Comparison of ENCODE assay signal across 16 mouse cellular contexts in the genomic region with DNA sequence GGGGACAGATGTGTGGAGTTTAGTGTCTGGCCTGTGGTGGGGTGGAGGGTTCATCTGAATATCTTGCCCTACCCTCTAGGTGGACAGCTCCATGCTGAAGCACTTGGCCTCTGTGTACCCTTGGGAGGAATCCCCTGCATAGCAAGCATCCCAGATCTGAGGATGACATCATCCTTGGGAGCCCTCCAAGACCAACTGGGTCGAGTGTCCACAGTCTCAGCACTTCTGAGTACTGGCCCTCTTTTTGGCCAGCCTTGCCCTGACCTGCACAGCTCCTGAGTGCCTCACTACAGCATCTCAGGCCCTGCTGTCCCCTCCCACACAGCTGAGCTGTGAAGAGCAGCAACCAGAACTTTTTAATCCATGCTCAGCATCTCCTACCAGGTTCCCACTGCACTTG.
A peak's percentile ranks its signal among the peaks of the same experiment; 100 is the strongest.
DNase-seq lines count a peak whose midpoint lies in the region; ATAC-seq and TF ChIP-seq lines count a peak whose summit lies in the region.
"Had no signal": no experiment of that assay in that cellular context is flagged by ENCODE, and none has a peak within 500 bp of the region (broad histone marks: within the 10 kb centered on the region; RNA-seq: fewer than 3 reads in every experiment).

No protein-coding gene starts in this region.

- H3K36me3 ChIP-seq in forebrain, embryonic 15.5 days, result no peaks in the 10 kb centered on the region
- no peaks in the 10 kb centered on the region for H3K36me3 ChIP-seq in forebrain, embryonic 14.5 days (ENCODE audit: control insufficient read depth, insufficient read depth, low read length)
- H3K36me3 ChIP-seq in hindbrain, postnatal 0 days (ENCODE audit: insufficient read depth, low read length), result no peaks in the 10 kb centered on the region
- H3K36me3 ChIP-seq in hindbrain, embryonic 13.5 days, result no peaks in the 10 kb centered on the region; the same call in 1 of the 2 replicates
- H3K36me3 ChIP-seq in midbrain, embryonic 13.5 days, result no peaks in the 10 kb centered on the region
- H3K36me3 ChIP-seq in midbrain, postnatal 0 days (ENCODE audit: insufficient read depth, low read length), result no peaks in the 10 kb centered on the region
- no peaks in the 10 kb centered on the region for H3K36me3 ChIP-seq in limb, embryonic 10.5 days
- H3K36me3 ChIP-seq: embryonic facial prominence, embryonic 12.5 days; G1E; hindbrain, embryonic 12.5 days; stomach, embryonic 15.5 days had no signal

- H3K27ac ChIP-seq in forebrain, embryonic 15.5 days (replicated peaks), result no peak overlapping the region
- no peak overlapping the region for H3K27ac ChIP-seq in forebrain, embryonic 14.5 days (ENCODE audit: low read depth, low read length)
- no peak overlapping the region for H3K27ac ChIP-seq in hindbrain, postnatal 0 days
- H3K27ac ChIP-seq in hindbrain, embryonic 13.5 days, result no peak overlapping the region
- no peak overlapping the region for H3K27ac ChIP-seq in midbrain, embryonic 13.5 days
- no peak overlapping the region for H3K27ac ChIP-seq in midbrain, postnatal 0 days (ENCODE audit: low read depth, low read length)
- no peak overlapping the region for H3K27ac ChIP-seq in limb, embryonic 10.5 days
- H3K27ac ChIP-seq: embryonic facial prominence, embryonic 12.5 days; hindbrain, embryonic 12.5 days; stomach, embryonic 15.5 days had no signal

- 16% methylated on average over 1 of the region's 1 CpGs for WGBS in forebrain, embryonic 15.5 days
- 22% methylated on average over 1 of the region's 1 CpGs for WGBS in forebrain, embryonic 14.5 days
- 10% methylated on average over 1 of the region's 1 CpGs for WGBS in hindbrain, postnatal 0 days
- 56% methylated on average over 1 of the region's 1 CpGs for WGBS in hindbrain, embryonic 13.5 days
- WGBS in midbrain, embryonic 13.5 days, result 62% methylated on average over 1 of the region's 1 CpGs
- 33% methylated on average over 1 of the region's 1 CpGs for WGBS in midbrain, postnatal 0 days
- 59% methylated on average over 1 of the region's 1 CpGs for WGBS in limb, embryonic 10.5 days

- no peak overlapping the region for H3K9ac ChIP-seq in forebrain, embryonic 15.5 days (replicated peaks)
- H3K9ac ChIP-seq in forebrain, embryonic 14.5 days (ENCODE audit: low read length), result no peak overlapping the region
- H3K9ac ChIP-seq in hindbrain, postnatal 0 days (replicated peaks; ENCODE audit: low read length), result no peak overlapping the region
- H3K9ac ChIP-seq in hindbrain, embryonic 13.5 days, result no peak overlapping the region
- H3K9ac ChIP-seq in midbrain, embryonic 13.5 days (replicated peaks), result no peak overlapping the region
- no peak overlapping the region for H3K9ac ChIP-seq in midbrain, postnatal 0 days (replicated peaks; ENCODE audit: low read length, poor library complexity, severe bottlenecking)
- H3K9ac ChIP-seq: embryonic facial prominence, embryonic 12.5 days; hindbrain, embryonic 12.5 days; stomach, embryonic 15.5 days had no signal

- no peak overlapping the region for H3K4me2 ChIP-seq in forebrain, embryonic 15.5 days (replicated peaks)
- no peak overlapping the region for H3K4me2 ChIP-seq in forebrain, embryonic 14.5 days (ENCODE audit: low read length)
- H3K4me2 ChIP-seq in hindbrain, postnatal 0 days (ENCODE audit: low read depth, low read length), result no peak overlapping the region
- H3K4me2 ChIP-seq in hindbrain, embryonic 13.5 days, result no peak overlapping the region
- no peak overlapping the region for H3K4me2 ChIP-seq in midbrain, embryonic 13.5 days (replicated peaks)
- no peak overlapping the region for H3K4me2 ChIP-seq in midbrain, postnatal 0 days (ENCODE audit: low read depth, low read length, poor library complexity, severe bottlenecking)
- H3K4me2 ChIP-seq: embryonic facial prominence, embryonic 12.5 days; hindbrain, embryonic 12.5 days; stomach, embryonic 15.5 days had no signal

- peaks cover 13% of the 10 kb centered on the region for H3K4me1 ChIP-seq in forebrain, embryonic 15.5 days
- 0 out of 2 replicates have a peak, but pooled peaks cover 5% of the 10 kb centered on the region for H3K4me1 ChIP-seq in forebrain, embryonic 14.5 days (ENCODE audit: control insufficient read depth, insufficient read depth, low read length)
- H3K4me1 ChIP-seq in hindbrain, postnatal 0 days (ENCODE audit: insufficient read depth, low read length), result no peaks in the 10 kb centered on the region
- peaks cover 18% of the 10 kb centered on the region for H3K4me1 ChIP-seq in hindbrain, embryonic 13.5 days (replicated peaks)
- H3K4me1 ChIP-seq in midbrain, embryonic 13.5 days (replicated peaks), result peaks cover 24% of the 10 kb centered on the region
- peaks cover 8% of the 10 kb centered on the region for H3K4me1 ChIP-seq in midbrain, postnatal 0 days (ENCODE audit: insufficient read depth, low read length)
- no peaks in the 10 kb centered on the region for H3K4me1 ChIP-seq in limb, embryonic 10.5 days
- H3K4me1 ChIP-seq: hindbrain, embryonic 12.5 days; stomach, embryonic 15.5 days had no signal

- peak; percentile 39; the same call in 1 of the 2 replicates for ATAC-seq in forebrain, embryonic 15.5 days (replicated peaks)
- no peak for ATAC-seq in forebrain, embryonic 14.5 days
- peak; percentile 55 for ATAC-seq in hindbrain, postnatal 0 days
- no peak for ATAC-seq in hindbrain, embryonic 13.5 days (ENCODE audit: low FRiP score)
- peak; percentile 28 for ATAC-seq in midbrain, embryonic 13.5 days
- no peak for ATAC-seq in midbrain, postnatal 0 days (ENCODE audit: low FRiP score)

- no peak overlapping the region for H3K4me3 ChIP-seq in forebrain, embryonic 15.5 days
- H3K4me3 ChIP-seq in forebrain, embryonic 14.5 days (ENCODE audit: low read depth, low read length), result no peak overlapping the region
- no peak overlapping the region for H3K4me3 ChIP-seq in hindbrain, postnatal 0 days (ENCODE audit: low read length)
- H3K4me3 ChIP-seq in hindbrain, embryonic 13.5 days, result no peak overlapping the region
- no peak overlapping the region for H3K4me3 ChIP-seq in midbrain, embryonic 13.5 days (replicated peaks)
- no peak overlapping the region for H3K4me3 ChIP-seq in midbrain, postnatal 0 days (ENCODE audit: low read depth, low read length)
- H3K4me3 ChIP-seq in limb, embryonic 10.5 days, result no peak overlapping the region
- H3K4me3 ChIP-seq: embryonic facial prominence, embryonic 12.5 days; hindbrain, embryonic 12.5 days; stomach, embryonic 15.5 days had no signal

- TF ChIP-seq CTCF in hindbrain, postnatal 0 days (IDR thresholded peaks at IDR 0.05; ENCODE audit: low read depth), result no peak
- TF ChIP-seq CTCF in midbrain, postnatal 0 days (IDR thresholded peaks at IDR 0.05), result no peak

- H3K27me3 ChIP-seq in forebrain, embryonic 15.5 days, result no peaks in the 10 kb centered on the region
- H3K27me3 ChIP-seq in forebrain, embryonic 14.5 days (replicated peaks; ENCODE audit: control insufficient read depth, insufficient read depth, low read length), result no peaks in the 10 kb centered on the region
- H3K27me3 ChIP-seq in hindbrain, postnatal 0 days (ENCODE audit: insufficient read depth, low read length), result no peaks in the 10 kb centered on the region
- H3K27me3 ChIP-seq in hindbrain, embryonic 13.5 days, result no peaks in the 10 kb centered on the region
- H3K27me3 ChIP-seq in midbrain, embryonic 13.5 days, result no peaks in the 10 kb centered on the region
- H3K27me3 ChIP-seq in midbrain, postnatal 0 days (ENCODE audit: insufficient read depth, low read length), result no peaks in the 10 kb centered on the region
- no peaks in the 10 kb centered on the region for H3K27me3 ChIP-seq in limb, embryonic 10.5 days (ENCODE audit: low read depth, poor library complexity, severe bottlenecking)
- H3K27me3 ChIP-seq: embryonic facial prominence, embryonic 12.5 days; hindbrain, embryonic 12.5 days; stomach, embryonic 15.5 days had no signal

- no peak for DNase-seq in forebrain, embryonic 14.5 days (ENCODE audit: low spot score)
- DNase-seq in hindbrain, postnatal 0 days (ENCODE audit: low spot score), result no peak
- no peak for DNase-seq in midbrain, postnatal 0 days (ENCODE audit: low spot score)
- DNase-seq in adrenal gland, adult 8-10 months, result no peak
- DNase-seq in limb, embryonic 10.5 days (ENCODE audit: low spot score), result no peak
- DNase-seq: cerebellum, postnatal 36 days; kidney, adult 9 months; right cerebral cortex, postnatal 4 days; thymus, postnatal 25 days had no signal

- H3K9me3 ChIP-seq in forebrain, embryonic 15.5 days, result no peaks in the 10 kb centered on the region
- H3K9me3 ChIP-seq in forebrain, embryonic 14.5 days (replicated peaks; ENCODE audit: control insufficient read depth, low read length), result no peaks in the 10 kb centered on the region
- no peaks in the 10 kb centered on the region for H3K9me3 ChIP-seq in hindbrain, postnatal 0 days (ENCODE audit: low read length)
- no peaks in the 10 kb centered on the region for H3K9me3 ChIP-seq in hindbrain, embryonic 13.5 days
- no peaks in the 10 kb centered on the region for H3K9me3 ChIP-seq in midbrain, embryonic 13.5 days
- no peaks in the 10 kb centered on the region for H3K9me3 ChIP-seq in midbrain, postnatal 0 days (ENCODE audit: low read length)
- no peaks in the 10 kb centered on the region for H3K9me3 ChIP-seq in limb, embryonic 10.5 days (replicated peaks)
- H3K9me3 ChIP-seq: embryonic facial prominence, embryonic 12.5 days; hindbrain, embryonic 12.5 days; stomach, embryonic 15.5 days had no signal

Comparison
In these comparisons a context has a peak if more than half of its experiments do, and no peak if none do; other contexts are left out.
1. ATAC-seq: peak in forebrain, embryonic 15.5 days (single experiment), hindbrain, postnatal 0 days (single experiment) and midbrain, embryonic 13.5 days (single experiment); none in forebrain, embryonic 14.5 days (single experiment), hindbrain, embryonic 13.5 days (single experiment) and midbrain, postnatal 0 days (single experiment).